Mouse (Mus musculus): ENCODE measurements around the gene Tcf7.

DNA sequence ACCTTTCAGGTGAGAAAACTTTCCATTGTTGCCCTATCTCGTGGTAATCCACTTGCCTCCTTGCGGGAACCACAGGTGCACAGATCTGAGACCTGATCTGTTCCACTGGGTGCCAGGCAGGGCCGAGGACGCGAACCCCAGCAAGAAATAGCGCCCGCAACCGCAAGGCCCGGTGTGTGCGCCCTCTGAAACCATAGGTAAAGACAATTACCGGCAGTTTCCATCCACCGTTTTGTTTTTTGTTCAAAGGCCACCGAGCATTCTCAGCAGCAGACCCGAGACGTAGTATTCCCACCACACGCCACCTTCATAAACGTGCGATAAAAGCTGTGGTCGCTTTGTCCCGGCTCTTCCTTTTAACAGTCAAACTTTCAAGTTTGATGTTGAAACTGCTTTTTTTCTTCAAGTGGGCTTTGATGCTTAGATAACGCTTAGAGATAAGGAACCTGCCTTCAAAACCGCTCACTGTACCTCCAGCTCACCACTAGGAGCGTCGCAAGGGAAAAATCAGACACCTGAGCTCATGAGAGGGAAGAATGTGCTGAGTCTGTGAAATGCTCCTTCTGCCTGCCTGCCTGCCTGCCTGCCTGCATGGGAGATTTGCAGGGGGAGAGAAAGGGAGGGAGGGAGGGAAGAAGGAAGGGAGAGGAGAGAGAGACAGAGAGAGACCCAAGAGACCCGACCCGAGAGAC lies 31.4 kb upstream of the Tcf7 start:
- TF ChIP-seq POLR2A (IDR thresholded peaks at IDR 0.05; ENCODE audit: borderline replicate concordance, insufficient read depth, low read length) (no peak), CTCF (IDR thresholded peaks at IDR 0.05; ENCODE audit: borderline replicate concordance, insufficient read depth, low read depth, low read length) (peak; percentile 28; the same call in 1 of the 2 replicates)

Data from cerebellum, adult 2 months (tissue).